Mouse (Mus musculus) midbrain, embryonic 15.5 days (tissue): ENCODE data around the gene Commd1. TPM values are rescaled to one million over a fixed set of nuclear protein-coding genes. Genes with fewer than 3 reads are reported as not detected.

ENCODE experiments used
- ATAC-seq: fragments of 200-750 bp; cut with Nextera tagmentation; replicated peaks from 2 replicates; pipeline ENCODE4 v1.8.0; 2017; ENCODE audit warnings: moderate TSS enrichment
- H3K27ac ChIP-seq: fragments of 300-500 bp; sonication (generic); 2 replicates; pipeline ENCODE4 v1.5.1; 2015; ENCODE audit warnings: mild to moderate bottlenecking, inconsistent platforms
- H3K27me3 ChIP-seq: fragments of 300-500 bp; sonication (generic); replicated peaks from 2 replicates; pipeline ENCODE4 v1.6.1; 2015; ENCODE audit warnings: inconsistent platforms
- H3K36me3 ChIP-seq: fragments of 300-500 bp; sonication (generic); replicated peaks from 2 replicates; pipeline ENCODE4 v1.6.1; 2015; ENCODE audit warnings: inconsistent platforms
- H3K4me1 ChIP-seq: fragments of 300-500 bp; sonication (generic); 2 replicates; pipeline ENCODE4 v1.6.1; 2015; ENCODE audit warnings: inconsistent platforms
- H3K4me2 ChIP-seq: fragments of 300-500 bp; sonication (generic); 2 replicates; pipeline ENCODE4 v1.6.1; 2015; ENCODE audit warnings: inconsistent platforms, mild to moderate bottlenecking, moderate library complexity
- H3K4me3 ChIP-seq: fragments of 300-500 bp; sonication (generic); 2 replicates; pipeline ENCODE4 v1.5.1; 2015; ENCODE audit warnings: mild to moderate bottlenecking, inconsistent platforms
- H3K9ac ChIP-seq: fragments of 300-500 bp; sonication (generic); 2 replicates; pipeline ENCODE4 v1.6.1; 2015; ENCODE audit warnings: mild to moderate bottlenecking, inconsistent platforms
- H3K9me3 ChIP-seq: fragments of 300-500 bp; sonication (generic); 2 replicates; pipeline ENCODE4 v1.6.1; 2016; ENCODE audit warnings: inconsistent platforms
- WGBS: fragments of 180-500 bp; shearing (Covaris S2); methylation state at CpG from one replicate; pipeline ENCODE4 v1.1.7; 2015; ENCODE audit warnings: mixed read lengths; 5-methylcytosine and 5-hydroxymethylcytosine counted together
- polyA plus RNA-seq: library from polyadenylated mRNA; unstranded; fragments of >200 nt; fragmentation: Nextera tagmentation; extraction: Ambion mirVana; gene quantifications from 2 replicates; pipeline ENCODE4 v1.2.1, GENCODE M21; 2015

Commd1 gene
- polyA plus RNA-seq, 1 experiment from 2014 or later: 241 TPM

DNA sequence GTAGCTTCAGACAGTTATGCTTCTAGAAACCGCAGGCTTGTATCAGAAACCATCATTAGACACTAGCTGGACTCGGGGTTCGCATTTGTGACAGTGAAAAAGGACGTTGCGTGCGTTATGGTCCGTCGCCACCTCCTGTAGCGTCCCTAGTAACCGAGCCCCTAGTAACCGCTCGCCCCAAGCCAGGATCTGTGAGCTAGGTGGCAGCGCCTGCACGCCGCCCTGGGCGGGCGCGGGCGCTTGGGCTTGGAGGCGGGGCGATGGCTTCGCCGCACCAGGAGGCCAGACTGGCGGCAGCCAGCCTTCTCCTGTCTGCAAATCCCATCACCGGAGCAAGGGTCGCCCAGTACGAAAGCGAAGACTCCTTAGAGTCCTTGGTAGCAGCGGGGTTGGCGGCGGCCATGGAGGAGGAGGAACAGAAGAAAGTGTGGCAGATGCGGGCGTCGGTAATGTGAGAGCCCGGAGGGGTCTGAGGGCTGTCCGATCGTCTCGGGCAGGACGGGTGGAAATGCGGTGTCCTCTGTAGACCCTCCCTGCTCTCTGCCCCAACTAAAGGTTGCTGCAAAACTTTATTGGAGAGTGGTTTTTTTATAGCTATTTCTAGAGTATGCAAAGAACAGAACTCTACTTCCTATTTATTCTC is 26.1 kb upstream of the Commd1 start:
- Histone ChIP-seq H3K4me2 (peak overlapping the region; percentile 61), H3K27me3 (no peaks in the 10 kb centered on the region), H3K4me3 (peak overlapping the region; percentile 51), H3K4me1 (peaks cover 7% of the 10 kb centered on the region), H3K36me3 (peaks cover 16% of the 10 kb centered on the region), H3K9me3 (no peaks in the 10 kb centered on the region), H3K9ac (peak overlapping the region; percentile 64), H3K27ac (peak overlapping the region; percentile 95)
- ATAC-seq: peak; percentile 97
- WGBS: under 1% methylated on average over 40 of the region's 40 CpGs

DNA sequence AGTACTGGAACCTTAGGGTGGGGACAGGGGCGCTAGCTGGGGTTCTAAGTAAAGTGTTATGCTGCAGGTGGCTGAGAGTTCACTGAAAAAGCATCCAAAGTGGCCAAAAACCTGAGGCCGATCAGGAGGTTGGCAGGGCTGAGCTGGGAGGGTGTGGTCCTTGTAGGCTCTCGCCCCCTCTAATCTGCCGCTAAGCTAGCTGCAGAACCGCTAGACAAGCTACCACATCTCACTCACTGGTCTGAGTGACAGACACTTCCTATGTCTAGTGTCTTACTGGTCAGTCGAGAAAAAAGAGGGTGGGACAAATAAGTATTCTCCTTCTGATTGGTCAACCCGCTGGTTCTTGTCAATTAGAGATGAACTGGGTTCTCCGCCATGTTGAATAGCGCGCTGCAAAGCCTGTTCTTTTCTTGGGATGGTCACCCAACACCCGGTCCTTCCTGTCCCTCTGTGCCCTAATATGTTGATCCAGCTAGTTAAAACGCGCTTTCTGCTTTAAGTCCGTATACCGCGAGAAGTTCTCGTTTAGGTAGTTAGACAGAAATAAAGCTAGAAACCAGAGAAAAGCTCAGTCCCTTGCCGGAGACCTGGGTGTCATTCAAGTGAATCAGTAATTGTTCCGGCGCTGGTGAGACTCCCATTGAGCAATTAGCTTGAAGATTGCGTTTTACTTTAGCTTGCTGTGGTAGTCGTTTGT is 25.4 kb upstream of the Commd1 start, which contains the start of gene Fam161a:
Fam161a (plus strand) TSS at position 51 of the 700 bp plus-strand sequence.
- H3K9ac ChIP-seq: peak within 1 kb of the TSS; percentile 64
- peaks cover 17% of the 10 kb centered on the region for H3K36me3 ChIP-seq
- H3K4me2 ChIP-seq: peak within 1 kb of the TSS; percentile 61
- H3K4me1 ChIP-seq: peaks cover 7% of the 10 kb centered on the region
- H3K4me3 ChIP-seq: peak within 1 kb of the TSS; percentile 51
- no peaks in the 10 kb centered on the region for H3K9me3 ChIP-seq
- 2% methylated on average over 22 of the region's 22 CpGs for WGBS
- ATAC-seq: peak; percentile 97
- H3K27me3 ChIP-seq: no peaks in the 10 kb centered on the region
- H3K27ac ChIP-seq: peak within 1 kb of the TSS; percentile 95

DNA sequence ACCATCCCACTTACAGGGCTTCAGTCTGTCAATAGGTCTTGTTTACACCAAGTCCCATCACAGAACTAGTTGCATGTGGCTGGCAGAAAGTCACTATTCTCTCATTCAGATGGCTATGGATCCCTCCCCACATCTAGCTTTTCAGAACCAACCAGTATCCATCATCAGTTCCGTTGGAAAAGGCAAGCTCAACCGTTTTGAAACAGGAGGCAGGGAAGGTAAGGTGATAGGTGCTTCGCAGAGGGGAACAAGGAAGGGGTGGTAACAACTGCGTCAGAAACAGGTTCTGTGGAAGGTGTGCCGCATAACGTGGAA is 24.9 kb upstream of the Commd1 start:
- WGBS: 7% methylated on average over 6 of the region's 6 CpGs
- peaks cover 7% of the 10 kb centered on the region for H3K4me1 ChIP-seq
- ATAC-seq: peak; percentile 61
- peak overlapping the region; percentile 95 for H3K27ac ChIP-seq
- H3K4me3 ChIP-seq: peak overlapping the region; percentile 51
- H3K9ac ChIP-seq: peak overlapping the region; percentile 50
- peak overlapping the region; percentile 61 for H3K4me2 ChIP-seq
- H3K36me3 ChIP-seq: peaks cover 22% of the 10 kb centered on the region
- H3K9me3 ChIP-seq: no peaks in the 10 kb centered on the region
- no peaks in the 10 kb centered on the region for H3K27me3 ChIP-seq

- H3K9ac ChIP-seq: no peak overlapping the region
- no peak overlapping the region for H3K4me2 ChIP-seq
- peaks cover 7% of the 10 kb centered on the region for H3K4me1 ChIP-seq
- peaks cover 38% of the 10 kb centered on the region for H3K36me3 ChIP-seq
- H3K27ac ChIP-seq: no peak overlapping the region
- H3K4me3 ChIP-seq: no peak overlapping the region
- WGBS: 94% methylated on average over 1 of the region's 1 CpGs
- no peaks in the 10 kb centered on the region for H3K9me3 ChIP-seq
- ATAC-seq: no peak
- H3K27me3 ChIP-seq: no peaks in the 10 kb centered on the region
These were observed 23.1 kb upstream of the Commd1 start for GRCm38 (mm10) chr11:23005276-23005675.

DNA sequence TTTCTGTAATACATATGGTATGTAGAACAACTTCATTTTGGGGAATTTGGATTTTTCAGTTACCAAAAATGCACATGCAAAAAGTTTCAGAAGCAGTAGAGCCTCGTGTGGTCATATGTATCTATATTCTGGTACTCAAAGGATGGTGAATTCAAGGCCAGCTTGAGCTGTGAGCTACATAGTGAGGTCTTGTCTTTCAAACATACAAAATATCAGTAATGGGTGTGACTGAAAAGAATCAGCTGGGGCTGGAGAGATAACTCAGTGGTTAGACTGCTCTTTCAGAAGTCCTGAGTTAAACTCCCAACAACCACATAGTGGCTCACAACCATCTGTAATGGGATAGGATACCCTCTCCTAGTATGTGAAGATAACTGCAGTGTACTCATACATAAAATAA is 16.1 kb upstream of the Commd1 start:
- H3K4me2 ChIP-seq: no peak overlapping the region
- H3K27ac ChIP-seq: no peak overlapping the region
- H3K36me3 ChIP-seq: peaks cover 69% of the 10 kb centered on the region
- H3K9ac ChIP-seq: no peak overlapping the region
- H3K27me3 ChIP-seq: no peaks in the 10 kb centered on the region
- ATAC-seq: no peak
- no peaks in the 10 kb centered on the region for H3K4me1 ChIP-seq
- no peaks in the 10 kb centered on the region for H3K9me3 ChIP-seq
- H3K4me3 ChIP-seq: no peak overlapping the region
- 77% methylated on average over 1 of the region's 1 CpGs for WGBS

GRCm38 (mm10) chr11:22995461-22995860 is 13.3 kb upstream of the Commd1 start:
- Histone ChIP-seq H3K4me2 (no peak overlapping the region), H3K4me1 (peaks cover 14% of the 10 kb centered on the region), H3K9ac (no peak overlapping the region), H3K4me3 (no peak overlapping the region), H3K36me3 (peaks cover 49% of the 10 kb centered on the region), H3K27ac (no peak overlapping the region), H3K27me3 (no peaks in the 10 kb centered on the region), H3K9me3 (no peaks in the 10 kb centered on the region)
- no peak for ATAC-seq
- WGBS: 94% methylated on average over 4 of the region's 4 CpGs

GRCm38 (mm10) chr11:22994271-22994670 is 12.1 kb upstream of the Commd1 start:
- no peak for ATAC-seq
- no peak overlapping the region for H3K4me2 ChIP-seq
- peaks cover 14% of the 10 kb centered on the region for H3K4me1 ChIP-seq
- 93% methylated on average over 2 of the region's 2 CpGs for WGBS
- no peak overlapping the region for H3K27ac ChIP-seq
- H3K9me3 ChIP-seq: no peaks in the 10 kb centered on the region
- peaks cover 37% of the 10 kb centered on the region for H3K36me3 ChIP-seq
- no peaks in the 10 kb centered on the region for H3K27me3 ChIP-seq
- H3K4me3 ChIP-seq: no peak overlapping the region
- H3K9ac ChIP-seq: no peak overlapping the region

DNA sequence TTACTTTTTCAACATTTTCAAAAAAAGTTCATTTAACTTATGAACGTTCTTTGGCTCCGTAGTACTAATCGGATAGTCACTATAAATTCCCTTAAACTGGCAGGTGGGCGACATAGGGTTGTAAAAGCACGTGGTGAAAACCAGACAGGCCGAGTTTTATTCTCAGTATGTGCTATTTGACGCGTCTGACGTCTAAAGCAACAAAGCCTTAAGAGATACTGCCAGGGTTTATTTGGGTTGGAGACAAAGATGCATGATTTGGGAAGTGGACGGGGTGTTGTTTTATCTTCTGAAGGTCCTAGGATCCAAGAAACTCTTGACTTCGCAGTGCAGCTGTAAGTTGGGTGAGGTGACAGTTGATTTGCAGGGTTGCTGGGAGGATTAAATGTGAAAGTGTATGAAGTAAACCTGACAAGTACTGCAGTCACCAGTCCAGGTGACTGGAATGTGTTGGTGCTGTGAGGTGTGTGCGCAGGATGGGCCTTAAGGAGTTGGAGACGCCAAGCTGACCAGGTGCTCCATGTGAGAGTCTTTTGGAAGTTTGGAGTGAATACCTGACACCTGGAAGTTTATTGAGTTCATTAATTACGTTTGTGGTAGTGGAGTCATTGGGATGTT is 9.1 kb upstream of the Commd1 start:
- Histone ChIP-seq H3K36me3 (peaks cover 24% of the 10 kb centered on the region), H3K4me1 (peaks cover 14% of the 10 kb centered on the region), H3K9me3 (no peaks in the 10 kb centered on the region), H3K9ac (peak overlapping the region; percentile 76), H3K4me2 (peak overlapping the region; percentile 94), H3K27ac (peak overlapping the region; percentile 82; the same call in 1 of the 2 replicates), H3K27me3 (no peaks in the 10 kb centered on the region), H3K4me3 (peak overlapping the region; percentile 81)
- ATAC-seq: no peak
- whole genome bisulfite sequencing: 12% methylated on average over 14 of the region's 14 CpGs

GRCm38 (mm10) chr11:22990393-22991126 is 8.4 kb upstream of the Commd1 start, which contains the start of gene Cct4:
Cct4 (plus strand) TSS chr11:22990519.
- peak; percentile 99 for ATAC-seq
- Histone ChIP-seq H3K9ac (peak within 1 kb of the TSS; percentile 76), H3K9me3 (no peaks in the 10 kb centered on the region), H3K27me3 (no peaks in the 10 kb centered on the region), H3K4me1 (peaks cover 14% of the 10 kb centered on the region), H3K27ac (peak within 1 kb of the TSS; percentile 82), H3K4me2 (peak within 1 kb of the TSS; percentile 94), H3K36me3 (peaks cover 18% of the 10 kb centered on the region; the same call in 1 of the 2 replicates), H3K4me3 (peak within 1 kb of the TSS; percentile 81)
- under 1% methylated on average over 66 of the region's 66 CpGs for WGBS

DNA sequence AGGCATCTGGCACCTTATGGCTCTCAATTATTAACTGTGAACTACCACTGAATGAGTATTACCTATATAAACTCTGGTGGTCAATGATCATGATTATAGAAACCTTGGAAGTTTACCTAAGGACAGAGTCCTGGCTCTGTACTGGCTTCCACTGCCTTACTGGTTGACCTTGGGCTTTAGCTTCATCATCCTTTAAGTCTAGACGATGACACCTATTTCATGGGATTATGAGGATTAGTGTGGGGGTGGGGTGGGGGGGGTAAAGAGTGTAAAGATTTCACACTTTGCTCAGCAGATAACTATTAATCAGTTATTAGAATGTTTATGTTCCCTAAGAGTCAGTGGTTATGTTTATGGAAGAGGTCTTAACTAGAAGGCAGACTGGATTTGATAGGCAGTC is 7.6 kb upstream of the Commd1 start:
- Histone ChIP-seq H3K27ac (peak overlapping the region; percentile 82), H3K36me3 (peaks cover 11% of the 10 kb centered on the region; the same call in 1 of the 2 replicates), H3K4me1 (peaks cover 14% of the 10 kb centered on the region), H3K4me3 (peak overlapping the region; percentile 81), H3K27me3 (no peaks in the 10 kb centered on the region), H3K4me2 (peak overlapping the region; percentile 94), H3K9ac (peak overlapping the region; percentile 76), H3K9me3 (no peaks in the 10 kb centered on the region)
- ATAC-seq: peak; percentile 29
- 29% methylated on average over 1 of the region's 1 CpGs for WGBS

- no peaks in the 10 kb centered on the region for H3K36me3 ChIP-seq
- peak overlapping the region; percentile 64 for H3K27ac ChIP-seq
- no peaks in the 10 kb centered on the region for H3K9me3 ChIP-seq
- 59% methylated on average over 2 of the region's 2 CpGs for WGBS
- H3K27me3 ChIP-seq: no peaks in the 10 kb centered on the region
- H3K9ac ChIP-seq: no peak overlapping the region
- no peak overlapping the region for H3K4me3 ChIP-seq
- H3K4me2 ChIP-seq: no peak overlapping the region
- peaks cover 17% of the 10 kb centered on the region for H3K4me1 ChIP-seq
- ATAC-seq: no peak
These were observed 5.2 kb upstream of the Commd1 start for GRCm38 (mm10) chr11:22987357-22987756.

DNA sequence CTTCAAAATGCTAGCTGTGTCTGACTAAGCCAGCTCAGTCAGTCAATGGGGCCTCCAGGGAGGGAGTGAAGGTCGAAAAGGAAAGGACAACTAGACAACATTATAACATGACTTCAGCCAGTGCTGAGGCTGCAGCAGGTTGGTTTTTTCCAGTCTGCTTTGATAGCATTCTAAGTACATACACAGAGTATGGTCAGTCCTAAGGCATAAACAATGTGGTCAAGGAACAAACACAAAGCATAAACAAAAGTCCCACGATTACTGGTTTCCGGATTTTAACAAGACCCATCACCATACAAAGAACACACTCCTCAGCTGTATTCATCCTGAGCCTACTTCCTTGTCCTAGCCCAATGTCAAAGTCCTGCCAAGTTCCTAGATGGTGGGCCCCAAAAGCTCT is 3.3 kb upstream of the Commd1 start:
- no peak for ATAC-seq

More for the DNA sequence above, 3.3 kb upstream of the Commd1 start:
- Histone ChIP-seq H3K36me3 (no peaks in the 10 kb centered on the region), H3K4me3 (no peak overlapping the region), H3K27me3 (no peaks in the 10 kb centered on the region), H3K4me1 (peaks cover 18% of the 10 kb centered on the region), H3K27ac (no peak overlapping the region), H3K9me3 (no peaks in the 10 kb centered on the region), H3K4me2 (no peak overlapping the region), H3K9ac (no peak overlapping the region)
- 82% methylated on average over 3 of the region's 3 CpGs for WGBS
